Mouse (Mus musculus): ENCODE measurements at regions not wholly inside any gene's neighbourhood (a gene's known extent, or its start where the extent isn't known, plus 50 kb on each side); places are given as distances from the start of the nearest gene placed in this dataset.

DNA sequence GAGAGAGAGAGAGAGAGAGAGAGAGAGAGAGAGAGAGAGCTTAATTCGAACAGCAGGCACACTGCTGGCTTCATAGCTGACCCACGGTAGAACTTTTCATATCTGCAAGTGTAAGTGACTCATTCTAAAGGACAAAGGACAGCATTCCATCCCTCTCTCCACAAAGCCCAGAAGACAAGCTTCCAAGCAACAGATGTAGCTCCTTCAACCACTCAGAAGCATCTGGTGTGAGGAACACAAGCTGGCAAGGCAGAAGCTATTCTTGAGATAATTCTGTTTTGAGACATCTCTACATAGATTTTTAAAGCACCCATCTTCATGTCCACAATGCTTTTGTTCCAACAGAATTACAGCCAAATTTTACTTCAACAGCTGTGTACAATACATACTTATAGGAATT is 294.2 kb upstream of the Gria1 start:
- DNase-seq (ENCODE audit: low read depth, low spot score) = no peak

DNA sequence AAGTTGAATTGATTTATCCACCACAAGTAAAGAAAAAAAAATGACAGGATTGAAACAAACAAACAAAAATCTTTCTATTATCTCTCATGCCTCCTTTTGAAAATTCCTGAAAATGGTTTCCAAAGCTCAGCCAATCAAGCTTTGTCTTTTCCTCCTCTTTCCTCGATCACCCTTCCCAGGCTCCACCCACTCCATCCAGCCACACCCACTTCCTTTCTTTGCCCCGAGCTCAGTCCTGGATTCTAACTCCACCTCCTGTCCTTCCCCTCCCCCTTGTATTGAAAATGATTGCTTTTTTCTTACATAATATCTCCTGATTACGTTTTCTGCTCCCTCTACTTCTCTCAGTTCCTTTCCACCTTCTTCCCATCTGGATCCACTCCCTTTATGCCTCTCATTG is 286.0 kb upstream of the Gria1 start:
- DNase-seq (ENCODE audit: low read depth, low spot score) = peak; percentile 18

DNA sequence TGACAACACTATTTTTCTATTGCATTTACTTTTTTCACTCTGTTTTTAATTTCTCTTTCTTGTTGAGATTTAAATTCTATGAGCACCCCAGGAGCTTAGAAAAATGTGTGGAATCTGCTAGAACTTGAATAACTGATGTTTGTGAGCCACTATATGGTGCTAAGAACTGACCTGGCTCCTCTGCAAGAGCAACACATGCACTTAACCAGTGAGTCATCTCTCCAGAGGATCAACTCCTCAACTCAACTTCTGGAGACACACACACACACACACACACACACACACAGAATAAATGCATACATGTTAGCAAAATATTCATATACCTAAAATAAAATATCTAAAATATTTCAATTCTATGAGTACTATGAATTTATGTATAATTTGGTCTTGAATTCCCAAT is 285.0 kb upstream of the Gria1 start:
- DNase-seq (ENCODE audit: low read depth, low spot score) = no peak

DNA sequence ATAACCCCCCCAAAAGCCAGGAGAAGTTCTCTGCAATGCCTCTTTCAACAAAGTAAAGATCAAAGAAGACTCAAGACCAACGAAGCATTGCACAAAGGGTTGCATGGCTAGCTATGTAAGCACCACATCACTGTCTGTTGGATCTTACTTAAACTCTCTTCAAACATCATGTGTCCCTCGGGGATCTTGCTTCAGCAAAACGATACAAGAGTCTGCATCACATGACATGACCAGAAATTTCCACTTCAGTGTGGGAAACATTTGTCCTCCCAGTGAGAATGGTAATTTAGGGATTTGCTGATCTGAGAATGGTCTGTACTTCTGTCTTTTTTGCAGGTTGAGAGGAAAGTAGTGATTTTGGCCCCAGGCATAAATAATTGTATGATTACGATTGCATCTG is 283.6 kb upstream of the Gria1 start:
- DNase-seq (ENCODE audit: low read depth, low spot score) = no peak

DNA sequence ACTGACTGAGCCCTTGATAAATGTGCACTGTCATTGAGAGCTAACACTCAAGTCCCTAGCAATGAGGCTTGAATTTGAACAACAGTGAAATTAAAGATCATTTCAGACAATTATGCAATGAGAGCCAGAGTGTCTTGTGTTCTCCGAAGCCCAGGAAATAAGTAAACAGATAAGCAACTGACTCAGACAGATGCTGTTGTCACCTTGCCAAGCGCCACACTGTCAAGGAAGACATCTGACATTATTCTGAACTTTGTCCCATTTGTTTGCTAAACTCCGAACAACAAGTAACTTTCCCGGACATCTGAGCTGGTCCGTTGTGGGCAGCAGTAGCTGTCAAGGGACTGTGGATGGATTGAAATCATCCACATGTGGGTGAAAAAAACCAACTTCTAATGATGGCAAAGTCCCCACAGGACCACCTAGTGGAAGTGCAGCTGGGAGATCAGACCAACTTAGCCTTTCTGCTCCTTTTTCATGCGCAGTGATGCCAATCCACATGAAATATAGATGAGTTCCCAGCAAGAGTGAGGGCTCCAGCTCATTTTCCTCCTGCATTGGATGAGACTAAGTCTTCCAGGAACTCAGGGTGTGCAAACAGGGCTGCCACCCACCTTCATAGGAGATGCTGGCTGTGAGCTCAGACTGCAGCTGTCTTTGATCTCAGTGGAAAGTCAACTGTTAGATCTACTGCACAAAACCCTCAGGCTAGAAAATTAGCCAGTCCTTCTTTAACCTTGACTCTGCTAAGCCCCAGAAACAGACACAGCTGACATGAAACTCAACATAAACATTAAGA is 282.8 kb upstream of the Gria1 start:
- no peak for DNase-seq (ENCODE audit: low read depth, low spot score)

DNA sequence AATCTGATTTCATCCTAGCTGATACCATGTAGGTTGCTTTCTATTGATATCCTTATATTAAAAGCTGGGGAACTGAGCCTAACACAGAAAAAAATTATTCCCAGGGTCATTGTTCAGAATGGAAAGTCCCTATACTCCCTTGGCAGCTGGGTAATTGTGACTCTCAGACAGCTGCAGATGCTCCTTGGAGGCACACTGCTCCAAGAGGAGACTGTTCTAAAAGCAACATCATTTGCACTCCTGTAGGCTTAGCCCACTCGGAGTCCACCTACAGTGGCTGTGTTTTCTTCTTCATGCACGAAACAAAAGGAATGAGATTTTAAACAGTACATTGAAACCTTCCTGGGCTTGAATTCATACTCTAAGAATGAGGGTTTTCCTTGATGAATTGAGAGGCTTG is 269.3 kb upstream of the Gria1 start:
- no peak for DNase-seq (ENCODE audit: low read depth, low spot score)

DNA sequence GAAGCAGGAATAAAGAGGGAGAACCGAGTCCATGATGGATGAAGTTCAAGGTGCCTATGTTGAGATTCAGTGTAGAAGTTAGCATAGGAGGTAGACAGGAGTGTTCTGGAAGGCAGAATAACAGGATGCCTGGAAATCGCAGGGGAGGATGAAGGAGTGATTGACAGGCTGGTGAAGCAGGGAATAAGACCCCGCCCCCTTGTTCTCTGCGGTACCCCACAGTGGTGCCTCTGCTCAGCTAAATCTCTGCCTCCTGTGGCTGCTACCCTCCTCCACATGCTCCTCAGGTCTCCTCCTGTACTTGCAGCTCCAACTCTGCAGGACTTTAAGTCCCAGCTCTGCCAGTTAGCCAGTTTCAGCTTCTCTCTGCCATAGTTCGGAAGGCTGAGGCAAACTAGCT is 261.2 kb upstream of the Gria1 start:
- DNase-seq (ENCODE audit: low read depth, low spot score) = no peak

DNA sequence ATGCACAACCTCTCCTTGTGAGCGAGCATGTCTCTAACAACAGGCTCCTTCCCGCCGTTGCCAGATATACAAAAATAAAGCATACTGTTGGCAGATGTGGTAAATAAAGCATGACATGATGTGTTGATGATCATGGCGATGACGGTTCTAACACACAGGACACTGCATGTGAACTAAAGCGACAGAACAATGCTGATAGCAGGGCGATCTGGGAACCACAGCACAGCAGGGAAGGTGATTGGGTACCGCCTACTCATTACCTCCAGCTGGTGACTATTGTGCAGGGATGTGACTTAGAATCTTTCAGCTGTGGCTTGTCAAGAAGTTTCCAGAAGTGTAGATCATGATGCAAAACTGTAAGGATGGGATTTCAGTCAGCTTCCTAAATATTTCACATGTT is 260.5 kb upstream of the Gria1 start:
- peak; percentile 6 for DNase-seq (ENCODE audit: low read depth, low spot score)

DNA sequence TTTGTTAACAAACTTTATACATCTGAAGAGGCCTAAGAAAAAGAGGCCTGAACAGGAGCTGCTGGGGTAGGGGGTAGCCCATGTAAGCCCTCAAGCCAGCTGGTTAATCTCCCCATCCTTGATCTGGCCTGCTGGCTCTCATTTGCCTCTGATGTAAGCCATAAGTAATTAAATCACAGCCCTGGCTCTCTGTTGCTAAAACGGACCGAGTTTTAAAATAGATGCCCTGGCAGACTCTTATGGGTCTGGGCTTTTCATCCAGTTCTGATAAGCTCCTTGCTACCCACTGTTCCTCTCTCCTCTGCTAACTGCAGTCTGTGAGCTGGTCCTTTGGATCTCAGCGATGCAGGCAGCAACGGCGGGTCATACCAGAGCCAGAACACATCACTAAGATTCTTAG is 259.3 kb upstream of the Gria1 start:
- no peak for DNase-seq (ENCODE audit: low read depth, low spot score)

DNA sequence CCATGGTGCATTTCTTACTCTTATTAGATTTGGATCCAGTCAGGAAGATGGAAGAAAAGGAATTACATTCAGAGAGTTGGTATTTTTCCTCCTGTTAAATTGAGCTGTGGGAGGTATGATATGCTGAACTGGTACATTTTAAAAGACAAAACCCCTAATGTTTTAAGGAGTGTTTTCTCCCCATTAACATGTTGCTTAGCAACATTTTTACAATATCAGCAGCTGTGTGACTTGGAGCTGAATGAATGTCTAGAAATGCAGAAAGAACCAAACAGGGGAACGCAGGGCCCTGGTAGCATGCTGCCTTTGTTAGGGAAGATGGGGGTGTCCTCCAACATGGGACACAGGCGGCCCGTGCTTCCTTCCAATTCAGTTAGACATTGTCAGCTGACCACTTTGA is 257.5 kb upstream of the Gria1 start:
- no peak for DNase-seq (ENCODE audit: low read depth, low spot score)

DNA sequence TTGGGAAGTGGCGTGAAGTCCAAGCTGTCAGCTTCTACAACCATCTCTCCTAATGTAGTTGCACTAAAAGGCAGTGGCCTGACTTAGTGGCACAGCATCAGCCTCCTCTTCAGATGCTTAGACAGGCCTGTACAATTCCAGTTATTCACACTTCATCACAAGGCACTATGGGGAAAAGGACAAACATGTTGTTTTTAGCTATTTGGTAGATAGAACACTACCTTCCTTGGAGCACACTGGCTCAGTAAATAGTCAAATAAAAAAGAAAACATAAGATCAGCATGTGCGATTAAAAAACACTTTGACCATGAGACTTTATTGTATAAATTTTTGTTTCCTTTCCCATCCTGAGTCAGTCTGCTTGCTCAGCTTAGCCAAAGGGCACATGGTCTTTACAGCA is 250.7 kb upstream of the Gria1 start:
- DNase-seq (ENCODE audit: low read depth, low spot score) = no peak

DNA sequence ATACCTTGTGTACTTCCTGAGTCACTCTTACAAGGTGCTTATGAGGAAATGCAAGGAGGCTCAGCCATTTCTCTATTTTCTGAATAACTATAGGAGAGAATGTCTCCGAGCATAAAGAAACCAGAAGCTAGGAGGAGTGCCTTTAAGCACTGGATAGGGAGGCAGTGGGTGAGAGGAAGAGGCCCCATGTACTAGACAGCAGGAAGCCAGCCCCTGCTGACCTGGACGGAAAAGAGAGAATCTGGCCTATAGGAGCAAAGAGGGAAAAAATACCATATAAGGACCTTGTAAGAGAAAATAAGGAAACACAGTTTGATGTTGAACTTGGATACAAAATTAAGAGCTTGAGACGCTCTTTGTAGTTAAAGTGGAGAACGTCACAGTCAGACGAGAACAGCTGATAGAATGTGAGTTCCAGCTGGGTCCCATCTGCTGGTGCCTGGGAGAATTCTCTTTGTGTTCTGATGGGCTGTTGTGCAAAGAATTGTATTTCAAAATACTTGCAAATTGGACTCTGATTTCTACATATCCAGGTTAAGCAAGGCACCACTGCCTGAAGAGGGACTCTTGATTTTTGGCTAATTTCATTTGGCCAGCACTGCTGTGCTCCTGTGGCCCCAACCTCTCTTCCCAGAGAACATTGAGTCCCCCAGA is 248.6 kb upstream of the Gria1 start:
- DNase-seq (ENCODE audit: low read depth, low spot score) = peak; percentile 33

DNA sequence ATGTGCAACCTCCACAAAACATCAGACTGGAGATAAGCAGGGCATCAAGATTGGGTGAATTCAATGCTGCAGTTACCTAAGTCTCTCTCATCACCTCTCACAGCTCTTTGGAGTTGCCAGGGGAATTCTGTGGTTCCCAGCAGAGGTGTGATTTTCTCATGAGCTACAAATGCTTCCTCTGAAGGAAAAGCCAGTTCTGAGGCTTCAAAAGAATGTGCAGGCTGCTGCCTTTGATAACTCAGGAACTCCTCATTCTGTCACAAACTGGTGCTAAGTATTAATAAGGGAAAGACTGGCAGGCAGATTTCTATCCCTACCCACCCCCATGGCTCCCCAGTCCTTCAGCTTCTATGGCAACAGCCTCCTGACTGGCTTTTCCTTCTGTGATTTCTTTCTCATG is 243.8 kb upstream of the Gria1 start:
- no peak for DNase-seq (ENCODE audit: low read depth, low spot score)

DNA sequence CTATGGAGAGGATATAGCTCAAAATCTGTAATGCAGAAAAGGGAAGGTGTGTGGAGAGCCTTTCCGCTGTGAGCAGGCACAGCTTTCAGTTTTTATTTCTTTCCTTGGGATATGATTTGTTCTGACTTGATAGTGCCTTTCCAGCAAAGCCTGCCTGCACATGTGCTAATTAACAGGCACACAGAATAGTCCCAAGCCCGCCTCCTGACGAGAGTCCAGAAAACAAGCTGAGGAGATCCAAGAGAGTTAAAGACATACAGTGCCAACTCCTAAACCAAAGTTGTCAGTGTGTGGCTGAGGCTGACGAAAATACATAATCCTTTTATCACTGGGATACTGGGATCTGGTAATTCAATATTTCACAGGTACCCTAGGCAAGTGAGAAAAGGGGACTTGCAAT is 224.8 kb upstream of the Gria1 start:
- DNase-seq (ENCODE audit: low read depth, low spot score) = no peak

DNA sequence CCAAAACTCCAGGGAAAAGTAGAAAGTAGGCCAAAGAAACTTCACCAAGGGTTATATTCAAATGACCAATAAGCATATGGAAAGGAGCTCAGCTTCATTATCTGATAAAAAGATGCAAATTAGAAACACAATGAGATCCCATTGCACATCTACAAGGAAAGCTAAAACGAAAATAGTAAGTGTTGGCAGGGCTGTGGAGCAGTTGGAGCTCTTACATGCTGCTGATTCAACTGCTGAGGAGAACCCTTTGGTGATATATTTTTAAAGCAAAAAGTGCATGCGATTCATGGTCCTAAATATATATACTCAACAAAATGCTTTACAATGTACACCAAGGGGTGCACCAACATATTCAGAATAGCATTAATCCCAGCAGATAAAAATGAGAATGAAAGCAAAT is 218.5 kb upstream of the Gria1 start:
- DNase-seq (ENCODE audit: low read depth, low spot score) = no peak

DNA sequence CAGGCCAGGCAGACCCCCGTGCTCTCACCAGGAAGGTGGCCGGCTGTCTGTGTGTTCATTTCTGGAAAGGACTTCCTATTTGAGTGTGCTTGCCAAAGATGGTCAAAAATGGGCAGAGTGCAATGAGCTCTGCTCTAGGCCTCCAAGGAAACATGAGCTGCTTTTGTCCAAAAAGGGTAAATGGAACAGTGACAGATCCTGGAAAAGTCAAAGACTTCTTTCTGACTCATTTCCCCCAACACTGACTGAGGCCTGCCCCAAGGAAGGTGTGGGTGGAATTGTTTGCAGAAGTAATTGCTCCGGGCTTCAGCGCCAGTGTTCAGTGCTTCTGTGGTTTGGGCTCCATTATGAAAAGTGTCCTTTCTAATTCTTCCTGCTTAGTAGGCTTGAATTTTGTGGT is 203.9 kb upstream of the Gria1 start:
- peak; percentile 11 for DNase-seq (ENCODE audit: low read depth, low spot score)

DNA sequence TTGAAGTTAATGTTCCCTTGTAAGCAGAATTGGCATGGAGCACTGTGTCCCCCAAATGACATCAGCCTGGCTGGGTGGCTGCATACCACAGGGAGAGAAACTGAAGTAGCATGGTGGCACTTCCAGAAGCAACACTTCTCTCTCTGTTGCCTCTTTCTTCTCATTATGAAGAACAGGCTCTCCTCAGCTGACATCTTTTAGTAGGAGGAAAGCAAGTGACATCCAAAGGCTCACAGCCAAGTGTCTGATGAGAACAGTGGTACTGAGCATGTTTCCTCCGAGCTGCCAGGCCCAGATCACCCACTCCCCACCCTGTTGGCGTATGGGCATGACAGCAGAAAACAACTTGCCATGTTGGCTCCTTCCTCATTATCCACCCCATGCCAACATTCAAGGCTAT is 201.0 kb upstream of the Gria1 start:
- DNase-seq (ENCODE audit: low read depth, low spot score) = no peak

DNA sequence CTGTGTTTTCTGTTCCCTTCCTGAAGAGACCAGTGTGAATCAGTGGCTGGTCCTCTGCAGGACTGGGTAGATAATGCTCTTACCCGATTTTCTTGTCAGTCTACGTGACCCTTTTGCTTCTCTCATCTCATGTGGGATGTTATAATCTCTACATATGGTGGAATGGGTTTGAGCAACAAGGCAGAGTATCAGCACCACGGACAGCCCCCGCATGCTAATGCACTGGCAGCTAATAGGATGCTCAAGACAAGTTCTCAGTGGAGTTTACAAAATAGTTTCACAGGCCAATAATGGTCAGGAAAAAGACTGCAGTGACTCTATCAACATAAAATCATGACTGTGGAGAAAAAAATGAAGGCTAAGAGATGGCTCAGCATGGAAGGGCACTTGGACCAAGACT is 199.1 kb upstream of the Gria1 start:
- peak; percentile 35 for DNase-seq (ENCODE audit: low read depth, low spot score)

DNA sequence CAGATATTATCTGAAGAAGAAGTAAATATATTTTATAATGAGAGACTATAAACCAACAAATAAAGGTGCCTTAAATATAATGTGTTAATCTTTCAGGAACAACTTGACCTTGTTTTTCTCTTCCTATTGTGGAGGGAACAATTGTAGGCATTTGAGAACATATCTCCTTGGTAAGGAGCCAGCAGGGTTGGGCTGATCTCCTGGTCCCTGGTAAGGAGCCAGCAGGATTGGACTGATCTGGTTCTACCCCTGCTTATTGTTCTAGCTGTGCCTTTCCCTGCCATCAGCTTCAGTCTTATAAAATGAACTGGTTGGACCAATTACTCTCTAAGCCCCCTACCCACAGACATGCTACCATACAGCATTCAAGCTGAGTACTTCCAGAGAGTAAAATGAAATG is 187.7 kb upstream of the Gria1 start:
- no peak for DNase-seq (ENCODE audit: low read depth, low spot score)

DNA sequence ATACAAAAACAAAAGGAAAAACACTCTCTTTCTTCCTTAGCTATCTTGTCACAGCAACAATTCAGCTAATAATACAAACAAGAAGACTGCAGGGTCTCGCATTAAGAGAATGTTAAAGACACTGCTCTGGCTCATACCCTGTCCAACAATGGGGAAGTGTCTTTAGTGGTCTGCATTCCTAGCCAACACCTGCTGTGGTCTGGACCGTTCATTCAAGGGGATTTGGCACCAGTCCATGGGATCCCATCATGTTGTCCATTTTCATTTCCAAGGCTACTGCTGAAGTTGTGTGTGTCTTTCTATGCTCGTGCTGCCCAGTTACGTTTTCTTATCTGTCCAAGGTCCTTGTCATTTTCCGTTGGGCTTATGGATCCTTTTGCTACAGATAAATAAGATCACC is 183.7 kb upstream of the Gria1 start:
- no peak for DNase-seq (ENCODE audit: low read depth, low spot score)

DNA sequence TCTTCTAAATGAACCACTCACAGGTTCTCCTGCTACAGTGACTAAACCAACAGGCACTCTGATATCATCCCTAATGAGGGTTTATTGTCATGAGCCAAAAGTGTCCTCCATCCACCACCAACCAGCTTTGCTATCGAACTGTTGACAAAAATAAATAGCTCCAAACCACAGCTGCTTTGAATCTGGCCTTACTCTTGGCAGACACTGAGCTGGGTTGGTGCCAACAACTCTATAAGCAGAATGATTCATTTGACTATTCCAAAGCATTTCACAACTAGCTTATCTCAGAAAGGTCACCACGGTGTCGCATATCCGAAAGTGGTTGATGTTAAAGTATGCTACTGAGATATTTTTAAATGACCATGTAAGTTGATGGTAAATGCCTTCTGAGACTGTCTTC is 148.5 kb upstream of the Gria1 start:
- no peak for DNase-seq (ENCODE audit: low read depth, low spot score)

DNA sequence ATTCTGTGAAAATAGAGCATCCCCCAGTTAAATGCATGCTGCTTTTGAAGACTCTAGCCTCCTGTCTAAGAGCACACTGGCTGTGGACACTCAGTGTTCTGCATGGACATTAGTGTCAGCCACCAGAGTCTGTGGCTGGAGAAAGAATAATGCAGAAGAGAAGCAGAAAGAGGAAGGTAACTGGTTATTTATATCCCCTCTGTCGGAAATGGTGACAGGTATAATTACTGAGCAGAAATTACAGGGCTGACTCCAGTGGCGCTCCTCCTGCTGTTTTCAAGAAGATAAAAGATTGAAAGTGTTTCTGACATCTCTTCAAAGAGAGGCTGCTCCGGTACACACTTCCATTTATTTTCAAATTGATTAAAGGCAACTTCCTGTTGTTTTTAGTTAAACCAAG is 139.5 kb upstream of the Gria1 start:
- no peak for DNase-seq (ENCODE audit: low read depth, low spot score)

DNA sequence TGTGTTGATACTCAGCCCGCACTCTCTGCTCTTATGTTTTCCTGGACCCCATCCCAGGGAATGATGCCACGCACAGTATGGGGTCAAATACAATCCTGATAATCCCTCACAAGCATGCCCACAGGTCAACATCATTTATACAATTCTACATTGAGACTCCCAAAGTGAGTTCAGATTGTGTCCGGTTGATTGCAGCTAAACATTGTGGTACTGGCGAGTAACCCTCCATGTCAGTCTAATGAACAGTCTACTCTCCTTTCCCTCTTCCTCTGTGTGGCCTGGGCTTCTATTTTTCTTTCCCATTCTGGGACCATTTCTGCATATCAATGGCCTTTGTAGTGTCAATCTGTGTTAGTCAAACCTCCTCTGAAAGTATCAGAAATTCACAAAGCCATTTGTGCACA is 112.6 kb upstream of the Gria1 start:
- DNase-seq (ENCODE audit: low read depth, low spot score) = no peak

DNA sequence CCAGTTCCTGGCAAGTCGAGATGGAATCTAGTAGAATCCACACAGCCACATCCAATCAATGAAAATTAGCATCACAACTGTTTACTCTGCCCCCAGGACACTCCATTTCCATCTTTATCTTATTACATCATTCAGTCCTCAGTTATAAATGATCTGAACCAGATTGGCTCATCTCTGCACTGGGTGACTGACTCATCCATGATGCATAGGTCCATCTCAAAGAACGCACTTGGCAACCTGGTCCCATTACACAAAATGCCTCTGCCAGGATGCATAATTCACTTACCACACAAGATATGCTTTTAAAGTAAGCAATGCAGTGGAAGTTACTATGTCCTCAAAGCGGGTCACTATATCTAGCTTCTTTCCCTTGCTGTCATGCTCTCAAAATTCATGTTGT is 110.0 kb upstream of the Gria1 start:
- no peak for DNase-seq (ENCODE audit: low read depth, low spot score)
